Mouse (Mus musculus): ENCODE measurements around the gene Lifr. TPM values are rescaled to one million over a fixed set of nuclear protein-coding genes. Genes with fewer than 3 reads are reported as not detected.

Gene Lifr
- total RNA-seq, 2 experiments from 2014 or later, result 48.4 to 55.9 TPM

DNA sequence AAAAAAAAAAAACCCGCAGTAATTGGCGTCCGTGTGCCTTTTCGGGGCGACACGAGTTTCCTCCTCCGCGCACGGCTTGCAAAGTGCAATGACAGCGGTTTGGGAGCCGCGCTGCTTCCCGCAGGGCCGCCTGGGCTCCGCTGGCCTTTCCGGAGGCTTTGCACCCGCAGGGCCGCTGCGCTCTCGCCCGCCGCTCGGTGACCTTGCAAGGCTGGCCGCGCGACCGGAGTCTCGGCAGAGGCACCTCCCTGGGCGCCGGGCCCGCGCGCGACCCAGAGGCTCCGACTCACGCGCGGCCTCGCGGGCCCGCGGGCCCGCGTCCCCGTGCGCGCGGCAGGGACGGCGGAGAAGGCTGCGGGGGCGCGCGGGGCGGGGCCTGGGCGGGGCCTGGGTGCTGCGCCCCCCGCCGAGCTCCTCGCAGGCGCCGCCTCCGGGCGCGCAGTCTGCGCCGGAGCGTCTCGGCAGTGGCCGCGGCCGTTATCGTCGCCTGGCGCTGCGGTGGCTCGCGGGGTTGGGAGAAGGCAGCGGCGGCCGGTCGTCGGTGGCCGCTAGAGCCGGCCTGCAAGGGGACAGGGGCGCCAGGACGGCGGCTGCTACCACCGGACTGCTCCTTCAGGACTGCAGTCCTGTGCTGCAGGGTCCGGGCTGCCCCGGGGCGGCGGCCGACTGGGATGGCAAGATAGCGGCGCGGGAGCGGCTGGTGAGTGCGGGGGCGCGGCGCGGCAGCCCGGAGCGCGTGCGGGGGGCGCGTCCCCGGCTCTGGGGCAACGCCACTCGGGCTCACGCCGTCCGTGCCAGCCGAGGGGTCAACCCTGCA lies 38.9 kb downstream of the Lifr start:
- peak; percentile 97 for DNase-seq

DNA sequence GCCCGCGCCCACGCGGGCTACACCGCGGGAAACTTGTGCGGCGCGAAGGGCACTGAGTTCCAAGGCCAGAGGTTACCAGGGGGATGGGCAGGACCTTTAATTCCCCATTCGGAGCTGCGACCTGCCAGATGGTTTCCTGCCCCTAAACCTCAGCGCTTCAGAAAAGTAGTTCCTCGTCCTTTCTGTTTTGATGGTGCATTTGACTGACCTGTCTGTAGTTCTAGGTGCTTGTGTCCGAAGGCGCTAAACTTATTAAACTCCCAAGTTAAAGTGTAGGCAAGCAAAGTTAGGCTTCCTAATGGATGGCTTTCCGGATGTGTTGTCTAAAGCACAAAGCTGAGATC lies 39.5 kb downstream of the Lifr start:
- DNase-seq, result no peak

DNA sequence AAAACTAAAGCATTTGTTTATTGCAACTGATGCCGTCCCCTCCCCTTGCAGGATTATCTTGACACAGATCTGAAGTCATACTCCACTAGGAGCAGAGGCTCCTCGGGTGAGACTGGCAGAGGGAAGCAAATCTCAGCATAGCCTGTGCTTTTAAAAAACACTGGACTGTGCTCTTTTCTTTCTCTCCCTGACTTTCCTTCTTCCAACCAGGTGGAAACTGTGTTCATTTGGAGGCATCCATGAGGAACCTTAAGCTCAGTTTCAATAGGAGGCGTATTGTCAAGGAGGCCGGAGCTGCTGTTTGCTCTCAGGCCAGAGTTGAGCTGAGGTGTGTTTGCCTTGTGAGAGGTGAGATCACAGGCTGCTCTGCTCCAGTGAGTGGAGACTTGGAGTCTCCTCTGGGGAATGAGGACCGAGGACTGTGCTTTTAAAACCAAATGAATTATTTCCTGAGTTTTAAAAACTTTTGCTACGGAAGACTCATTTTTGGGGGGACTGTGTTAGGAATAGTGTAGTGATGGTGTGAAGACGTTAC lies 40.3 kb downstream of the Lifr start:
- DNase-seq, result no peak

DNA sequence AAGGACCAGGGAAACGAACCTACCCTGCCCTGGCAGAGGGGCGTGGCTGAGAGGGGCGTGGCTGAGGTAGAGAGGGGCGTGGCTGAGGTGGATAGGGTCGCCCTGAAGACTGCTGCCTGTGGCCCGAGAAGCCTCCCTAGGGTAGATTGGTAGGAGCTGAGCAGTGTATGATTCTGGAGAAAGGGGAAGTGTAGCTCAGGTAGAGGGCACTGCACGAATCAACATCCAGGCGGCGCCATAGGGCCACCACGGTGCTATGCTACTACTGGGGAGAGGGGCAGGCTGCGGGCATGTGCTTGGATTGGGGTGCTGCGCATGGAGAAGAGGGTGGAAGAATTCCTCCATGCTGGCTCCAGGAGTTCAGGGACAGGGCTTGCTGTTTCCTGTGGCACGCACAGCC lies 42.3 kb downstream of the Lifr start:
- DNase-seq, result peak; percentile 35

DNA sequence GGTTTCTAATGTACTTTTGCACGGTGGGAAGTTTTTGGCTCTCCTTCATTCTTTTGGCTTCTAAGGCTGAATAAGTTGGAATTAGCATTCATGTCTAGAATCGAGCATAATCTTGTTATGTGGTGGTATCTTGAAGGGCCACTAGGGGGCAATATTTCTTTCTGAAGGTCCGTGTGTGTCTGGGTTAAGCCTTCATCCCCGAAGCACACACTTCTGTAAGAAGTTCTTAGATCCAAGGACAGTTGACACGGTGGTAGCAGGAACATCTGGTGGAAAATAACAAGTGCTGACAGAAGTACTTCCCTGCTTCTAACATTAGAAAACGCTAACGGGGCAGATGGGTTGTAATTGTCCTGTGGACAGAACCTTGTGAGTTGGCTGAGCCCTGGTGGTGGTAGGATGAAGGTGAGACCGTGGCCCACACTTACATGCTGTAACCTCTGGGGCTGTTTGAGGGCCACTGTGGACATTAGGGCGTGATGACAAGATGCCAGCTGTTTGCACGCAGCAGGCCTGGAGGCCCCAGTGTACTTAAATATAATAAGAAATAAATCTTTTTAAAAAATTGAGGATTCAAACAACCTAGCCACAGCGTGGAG lies 44.1 kb downstream of the Lifr start:
- no peak for DNase-seq

DNA sequence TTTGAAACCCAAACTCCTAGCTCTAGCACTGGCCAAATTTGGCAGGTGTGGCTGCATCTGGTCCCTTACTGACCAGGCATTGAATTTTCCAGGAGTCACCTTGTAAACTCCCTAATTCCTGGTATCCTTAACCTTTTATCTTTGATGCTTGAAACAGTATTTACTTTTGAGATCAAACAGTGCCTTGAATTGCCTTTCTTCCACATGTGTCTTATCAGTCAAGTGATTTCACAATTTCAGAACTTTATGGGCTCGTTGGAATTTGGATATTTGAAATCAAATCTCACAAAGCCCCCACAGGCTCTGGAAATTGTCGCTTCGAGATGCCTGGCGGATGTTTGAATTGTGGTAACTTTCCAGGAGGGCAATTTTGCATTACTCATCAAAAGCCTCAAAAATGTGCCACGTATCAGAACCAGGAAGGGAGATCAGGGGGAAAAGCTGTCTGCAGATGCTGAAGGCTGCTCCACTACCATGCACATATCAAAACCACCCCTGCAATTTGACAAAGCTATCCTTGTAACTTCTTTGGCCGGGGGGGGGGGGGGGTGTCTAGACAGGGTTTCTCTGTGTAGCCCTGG lies 45.7 kb downstream of the Lifr start:
- no peak for DNase-seq

DNA sequence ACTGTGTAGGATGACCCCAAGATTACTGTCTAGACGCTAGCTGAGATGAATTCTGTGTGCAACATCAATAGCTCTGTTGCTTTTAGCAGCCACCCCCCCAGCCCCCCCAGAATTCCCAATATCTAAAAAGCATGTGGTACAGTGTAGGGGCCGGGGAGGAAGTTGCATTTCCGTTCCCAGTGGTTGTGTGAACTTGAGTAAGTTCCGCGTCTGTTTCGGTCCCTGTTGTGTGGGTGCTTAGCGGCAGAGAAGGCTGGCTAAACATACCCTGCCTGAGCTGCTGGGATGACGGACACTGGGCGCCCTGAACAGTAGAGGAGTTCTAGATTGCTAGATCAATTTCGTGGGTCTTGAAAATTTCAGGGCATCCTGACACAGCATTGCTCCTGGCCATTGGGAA lies 46.5 kb downstream of the Lifr start:
- no peak for DNase-seq

DNA sequence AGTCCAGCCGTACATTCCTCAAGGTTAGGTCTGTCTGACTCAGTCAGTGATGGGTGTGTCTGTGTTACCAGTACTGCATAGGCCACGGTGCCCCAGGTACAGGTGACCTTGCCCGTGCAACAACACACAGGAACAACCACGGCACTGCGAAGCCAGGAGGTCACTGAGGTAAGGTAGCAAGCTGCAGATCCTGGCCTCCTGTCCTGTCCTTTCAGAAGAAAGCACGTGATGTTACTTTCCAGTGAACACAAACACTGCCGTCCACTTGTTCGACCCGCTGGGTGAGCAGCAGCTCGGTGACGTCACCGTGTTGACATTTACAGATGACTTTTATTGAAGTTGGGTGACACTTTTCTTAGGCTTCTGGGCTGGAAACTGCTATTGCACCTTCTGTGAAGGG lies 47.2 kb downstream of the Lifr start:
- DNase-seq, result no peak

DNA sequence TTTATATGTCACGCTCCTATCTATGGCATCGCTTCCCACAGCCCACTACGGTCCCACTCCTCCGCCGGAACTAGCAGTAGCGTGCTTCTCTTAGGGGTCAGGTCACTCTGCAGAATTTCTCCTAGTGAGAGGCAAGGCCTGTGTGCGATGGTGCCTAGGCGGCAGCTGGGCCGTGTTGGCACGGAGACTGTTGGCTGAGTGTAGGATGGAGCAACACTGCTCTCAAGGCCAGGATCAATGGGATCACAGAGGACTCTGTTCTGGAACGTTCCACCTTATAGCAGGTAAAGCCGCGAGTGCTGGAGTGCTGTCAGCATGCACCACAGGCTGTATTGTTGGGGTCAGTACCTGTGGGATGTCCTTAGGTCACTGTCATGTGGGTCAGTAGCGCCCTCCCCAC lies 48.1 kb downstream of the Lifr start:
- DNase-seq, result no peak

DNA sequence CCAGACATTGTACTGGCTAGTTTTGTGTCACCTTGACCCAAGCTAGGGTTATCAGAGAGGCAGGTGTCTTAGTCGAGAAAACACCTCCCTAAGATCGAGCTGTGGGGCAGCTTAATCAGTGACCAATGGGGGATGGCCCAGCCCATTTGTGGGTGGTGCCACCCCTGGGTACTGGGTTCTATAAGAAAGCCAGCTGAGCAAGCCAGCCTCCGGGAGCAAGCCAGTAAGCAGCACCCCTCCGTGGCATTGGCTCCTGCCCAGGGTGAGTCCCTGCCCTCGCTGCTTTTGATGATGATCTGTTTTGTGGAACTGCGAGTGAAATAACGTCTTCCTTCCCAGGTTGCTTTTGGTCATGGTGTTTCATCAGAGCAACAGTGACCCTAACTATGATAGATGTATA lies 49.9 kb downstream of the Lifr start:
- no peak for DNase-seq

DNA sequence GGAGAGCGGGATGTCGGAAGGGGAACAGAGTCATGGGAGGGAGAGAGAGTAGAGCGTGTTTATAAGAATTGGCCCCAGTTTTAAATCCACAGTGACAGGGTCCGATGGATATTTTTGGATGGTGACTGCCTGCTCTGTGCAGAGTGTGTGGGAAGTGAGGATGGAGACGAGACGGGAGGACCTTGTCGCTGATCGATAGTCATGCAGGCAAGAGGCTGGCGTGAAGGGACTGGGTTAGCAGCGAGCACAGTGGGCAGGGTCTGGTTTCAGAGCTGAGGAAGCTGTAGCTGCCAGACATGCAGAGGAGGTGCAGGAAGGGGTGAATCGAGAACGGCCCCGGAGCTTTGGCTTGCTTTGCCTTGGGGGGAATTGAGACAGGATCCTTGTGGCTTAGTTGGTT lies 50.8 kb downstream of the Lifr start:
- no peak for DNase-seq

DNA sequence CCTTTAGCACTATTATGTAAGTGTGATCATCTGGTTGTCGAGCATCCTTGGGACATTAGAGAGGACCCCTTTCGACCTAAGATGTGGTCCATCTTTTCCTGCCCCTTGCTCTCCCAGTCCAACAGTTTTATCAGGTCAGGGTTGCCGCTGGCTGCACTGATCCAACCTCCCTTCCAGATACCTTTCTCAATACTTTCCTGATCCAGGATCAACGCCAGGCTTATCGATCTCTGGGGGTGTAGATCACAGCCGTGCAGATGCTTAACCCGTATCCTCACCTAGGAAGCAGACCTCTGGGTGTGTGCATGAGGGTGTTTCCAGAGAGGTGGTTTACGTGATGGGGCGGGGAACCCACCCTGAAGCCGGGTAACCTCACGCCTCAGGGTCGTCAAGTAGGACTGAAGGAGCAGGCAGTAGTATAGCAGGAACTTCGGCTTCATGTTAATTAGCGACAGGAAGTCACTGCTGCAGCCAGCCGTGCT lies 53.3 kb downstream of the Lifr start:
- no peak for DNase-seq

DNA sequence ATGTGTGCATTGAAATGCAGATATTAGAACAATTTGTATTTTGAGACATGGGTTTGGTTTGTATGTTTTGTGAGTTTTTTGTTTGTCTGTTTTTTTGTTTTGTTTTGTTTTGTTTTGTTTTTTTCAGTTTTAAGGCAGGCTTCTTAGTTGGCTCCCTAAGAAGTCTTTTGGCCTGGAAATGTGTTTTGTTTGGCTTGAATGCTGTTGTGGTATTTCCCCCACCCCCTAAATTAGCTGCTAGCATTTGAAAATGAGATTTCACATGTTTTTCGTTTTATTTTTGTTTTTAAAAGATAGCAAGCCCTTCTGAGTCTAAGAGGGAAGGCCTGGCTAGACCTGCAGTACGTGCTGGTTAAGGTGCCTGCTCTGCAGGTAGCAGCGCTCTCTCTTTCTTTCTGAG lies 54.1 kb downstream of the Lifr start:
- no peak for DNase-seq

DNA sequence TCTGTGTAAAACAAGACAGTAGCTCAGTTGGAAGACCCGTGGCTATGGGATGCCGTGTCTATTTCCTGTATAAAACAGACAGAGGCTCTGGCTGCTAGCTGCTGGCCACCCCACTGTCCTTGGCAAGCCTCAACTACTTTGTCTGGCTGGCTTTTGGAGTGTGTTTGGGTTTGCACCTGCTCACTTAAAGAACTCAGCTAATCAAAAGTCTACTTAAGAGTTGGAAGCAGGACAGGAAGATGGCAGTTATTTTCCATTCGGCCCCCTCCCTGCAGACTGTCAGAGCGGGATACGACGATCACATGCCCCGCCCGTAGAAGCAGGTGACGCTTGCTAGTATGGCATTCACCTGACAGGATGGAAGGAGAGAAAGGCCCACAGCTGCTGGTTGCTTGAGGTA lies 54.5 kb downstream of the Lifr start:
- DNase-seq, result no peak

DNA sequence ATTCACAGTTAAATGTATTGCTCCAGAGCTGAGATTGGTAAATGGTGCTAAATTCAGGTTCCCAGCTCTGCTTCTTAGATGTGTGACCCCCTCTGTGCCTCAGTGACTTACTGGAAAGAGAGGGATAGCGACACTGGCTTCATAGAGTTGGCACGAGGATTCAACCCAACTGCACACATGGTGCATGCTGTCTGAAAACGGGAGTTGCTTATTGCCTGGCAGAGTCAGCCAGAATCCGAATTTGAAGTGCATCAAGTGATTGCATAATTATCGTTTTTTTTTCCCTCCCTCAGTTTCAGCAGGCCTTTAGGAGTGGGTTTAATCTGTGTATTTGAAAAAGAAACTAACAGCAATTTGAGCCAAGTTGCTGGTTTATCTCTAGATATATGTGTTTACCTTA lies 55.1 kb downstream of the Lifr start:
- no peak for DNase-seq

DNA sequence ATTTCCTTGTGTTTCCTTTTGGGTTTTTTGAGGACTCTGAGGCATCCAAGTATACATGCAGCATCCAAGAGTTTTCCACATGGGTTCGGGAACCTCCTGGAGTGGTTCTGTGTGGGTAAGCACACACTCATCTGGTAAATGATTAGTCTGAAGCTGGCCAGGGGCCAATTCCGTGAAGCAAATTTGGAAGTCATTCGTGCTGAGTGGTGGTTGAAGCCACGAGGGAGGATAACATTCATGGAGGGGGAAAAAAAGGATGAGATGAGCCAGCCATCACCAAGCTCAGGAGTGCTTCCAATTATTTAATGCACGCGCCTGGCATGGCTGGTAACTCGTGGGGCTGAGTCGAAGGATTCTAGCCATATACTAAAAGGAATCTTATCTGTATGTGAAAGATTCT lies 56.1 kb downstream of the Lifr start:
- no peak for DNase-seq

DNA sequence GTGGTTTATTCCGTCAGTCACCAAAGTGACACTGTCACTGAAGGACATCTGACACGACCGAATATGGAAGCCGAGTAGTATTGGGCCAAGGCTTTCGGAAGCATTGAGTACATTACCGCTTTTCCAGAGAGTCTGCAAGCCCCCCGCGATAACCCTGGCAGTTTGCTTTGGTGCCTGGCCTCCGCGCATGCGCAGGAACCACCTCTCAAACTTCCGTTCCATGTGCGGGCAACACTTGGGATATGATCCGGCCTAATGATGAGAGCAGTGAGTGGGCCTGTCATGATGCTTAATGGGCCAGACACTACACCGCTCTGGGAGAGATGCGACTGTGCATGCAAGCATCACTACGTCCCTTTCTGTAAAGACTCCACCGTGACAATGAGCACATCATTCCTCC lies 59.4 kb downstream of the Lifr start:
- no peak for DNase-seq

DNA sequence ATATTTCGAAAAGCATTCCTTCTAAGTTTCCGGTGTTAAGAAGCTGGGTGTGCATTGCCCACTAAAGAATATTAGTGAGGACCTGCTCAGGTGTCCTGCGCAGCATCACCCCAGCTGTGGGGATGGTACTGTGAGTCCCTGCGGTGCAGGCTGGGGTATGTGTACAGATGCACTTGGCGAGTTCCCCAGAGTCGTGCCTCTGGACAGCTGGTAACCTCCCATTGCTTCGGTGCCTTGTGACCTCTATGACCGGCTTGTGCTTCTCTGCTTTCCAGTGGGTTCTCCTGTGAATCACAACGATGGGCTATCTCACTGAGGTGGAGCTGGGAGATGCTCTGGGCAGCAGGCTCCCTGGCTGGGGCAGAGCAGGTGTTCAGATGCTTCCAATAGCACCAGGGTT lies 60.2 kb downstream of the Lifr start:
- no peak for DNase-seq

DNA sequence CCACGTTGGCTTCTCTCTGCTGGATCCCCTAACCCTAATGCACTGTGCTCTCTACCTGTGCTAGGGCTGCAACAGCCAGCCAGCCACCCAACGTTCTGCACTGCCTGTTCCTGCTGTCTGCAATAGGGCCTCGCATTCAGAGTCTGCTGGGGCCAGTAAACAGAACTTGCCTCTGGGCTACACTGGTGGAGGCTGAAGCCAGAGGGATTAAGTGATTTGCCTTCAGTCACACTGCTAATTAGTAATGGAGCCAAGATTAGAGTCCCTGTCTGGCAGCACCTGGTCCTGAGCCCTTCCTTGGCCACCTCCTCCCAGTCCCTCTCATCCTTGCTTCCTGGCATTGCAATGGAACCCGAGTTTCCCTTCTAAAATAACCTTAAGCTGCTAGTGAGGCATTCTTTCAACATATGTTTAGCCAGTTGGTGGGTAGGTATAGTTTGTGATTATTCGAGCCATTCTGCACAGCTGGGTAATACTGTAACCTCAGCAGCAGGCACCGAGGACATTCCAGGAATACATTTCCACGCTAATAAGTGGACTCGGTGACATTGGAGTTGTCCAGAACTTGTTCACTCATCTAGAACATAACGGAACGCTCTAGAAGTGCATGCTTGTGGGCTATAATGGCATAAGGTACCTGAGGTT lies 61.8 kb downstream of the Lifr start:
- no peak for DNase-seq

DNA sequence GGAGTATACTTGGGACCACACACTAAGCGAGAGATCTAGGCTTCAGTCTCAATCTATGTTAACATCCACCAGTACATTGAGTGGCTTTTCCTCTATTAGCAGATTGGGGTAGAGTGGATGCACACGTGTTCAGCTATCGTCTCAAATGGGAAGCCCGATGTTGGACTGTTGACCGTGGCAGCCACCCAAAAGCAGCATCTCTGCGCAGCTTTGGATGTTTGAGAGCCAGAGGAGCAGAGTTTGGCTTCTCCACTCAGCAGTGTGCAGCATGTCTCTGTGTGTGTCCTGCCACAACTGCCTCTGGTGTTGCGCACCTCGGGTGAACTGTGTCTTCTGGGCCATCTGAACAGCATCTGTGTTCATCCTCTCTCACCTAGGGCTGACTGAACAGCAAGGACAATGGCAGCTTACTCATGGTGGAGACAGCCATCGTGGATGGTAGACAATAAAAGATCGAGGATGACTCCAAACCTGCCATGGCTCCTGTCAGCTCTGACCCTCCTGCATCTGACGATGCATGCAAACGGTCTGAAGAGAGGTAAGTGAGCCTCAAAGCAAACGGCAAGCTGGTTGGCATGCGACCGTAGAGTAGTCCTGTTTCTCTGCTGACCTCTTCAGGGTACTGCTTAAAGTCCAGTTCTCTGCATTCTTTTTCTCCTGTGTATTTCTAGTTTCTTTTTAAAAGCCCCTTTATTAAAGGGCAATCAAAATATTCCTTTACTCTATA lies 63.8 kb downstream of the Lifr start:
- DNase-seq, result peak; percentile 71

DNA sequence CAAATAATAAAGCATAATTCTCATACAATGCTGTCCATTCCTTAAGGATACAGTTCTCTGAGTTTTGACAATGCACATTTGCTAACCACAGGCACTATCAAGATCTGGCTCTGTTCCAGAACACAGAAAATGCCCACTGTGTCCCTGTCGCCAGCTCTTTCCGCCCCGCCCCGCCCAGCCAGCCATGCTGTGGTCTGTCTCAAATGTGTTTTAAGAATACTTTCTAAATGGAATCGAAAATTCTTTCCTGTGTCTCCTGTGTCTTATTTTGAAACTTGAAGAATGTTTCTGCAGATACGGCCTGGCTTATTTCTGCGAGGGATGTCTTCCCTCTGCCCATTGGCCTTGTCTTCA lies 64.3 kb downstream of the Lifr start:
- DNase-seq, result no peak

DNA sequence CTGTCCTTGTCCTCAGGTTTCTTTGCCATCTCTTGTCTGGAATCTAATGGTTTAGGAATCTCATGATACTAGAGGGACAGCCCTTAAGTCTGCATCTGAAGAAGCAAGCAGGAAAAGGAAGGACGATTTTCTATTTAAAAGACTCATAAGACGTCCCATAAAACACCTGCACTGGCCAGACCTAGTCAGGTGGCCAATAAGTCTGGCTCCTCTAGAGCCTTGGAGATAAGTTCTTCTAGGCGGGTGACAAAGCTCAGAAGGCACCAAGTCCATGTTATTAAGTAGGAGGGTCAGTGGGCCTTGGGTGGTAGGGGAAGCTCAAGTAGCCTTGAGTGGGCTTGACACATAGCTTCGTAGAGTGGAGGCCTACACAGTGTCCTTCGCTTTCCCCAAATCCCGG lies 67.2 kb downstream of the Lifr start:
- DNase-seq, result no peak

DNA sequence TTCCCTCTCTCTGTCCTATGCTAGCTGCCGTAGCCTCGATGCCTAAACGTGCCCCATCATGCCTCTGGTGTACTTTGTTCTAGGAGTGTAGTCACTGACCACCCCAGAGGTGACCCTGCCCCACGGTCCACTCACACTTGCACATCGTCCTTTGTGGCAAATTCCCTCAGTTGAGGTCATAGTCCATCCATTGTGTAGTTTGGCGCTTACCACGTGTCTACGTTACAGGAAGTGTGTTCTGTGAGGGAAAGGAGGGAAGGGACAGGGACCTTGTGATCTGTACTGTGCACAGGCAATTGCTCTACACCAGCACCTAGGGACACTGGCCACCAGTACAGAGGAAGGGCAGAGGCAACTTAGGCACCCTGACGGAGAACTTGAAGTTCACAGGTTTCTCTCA lies 69.5 kb downstream of the Lifr start:
- no peak for DNase-seq
